Mouse (Mus musculus) C2C12 (cell line): ENCODE measurements around the gene Fbxl14. TPM values are rescaled to one million over a fixed set of nuclear protein-coding genes. Genes with fewer than 3 reads are reported as not detected.
"Not testable (repeated sequence)": the region's sequence is repeated elsewhere in the genome, so short reads cannot be mapped to it uniquely, and the experiment has no call there.

Source experiments
- H3K27me3 ChIP-seq: one replicate; pipeline ENCODE4 v1.6.1; 2011; ENCODE audit not compliant: control insufficient read depth, insufficient read depth, insufficient read length
- H3K36me3 ChIP-seq: one replicate; pipeline ENCODE4 v1.6.1; 2011; ENCODE audit not compliant: control insufficient read depth, insufficient read depth
- H3K4me3 ChIP-seq: one replicate; pipeline ENCODE4 v1.5.1; 2011; ENCODE audit warnings: mild to moderate bottlenecking, control low read depth; ENCODE audit not compliant: poor library complexity, insufficient read depth, severe bottlenecking
- H3K79me2 ChIP-seq: one replicate; pipeline ENCODE4 v1.6.1; 2011; ENCODE audit not compliant: control insufficient read depth, insufficient read depth
- H3K79me3 ChIP-seq: one replicate; pipeline ENCODE4 v1.6.1; 2011; ENCODE audit warnings: low read depth, control low read depth
- H3ac ChIP-seq: one replicate; pipeline ENCODE3; 2011; ENCODE audit warnings: low read depth; ENCODE audit not compliant: control insufficient read depth, insufficient read length
- CEBPB ChIP-seq: IDR thresholded peaks from one replicate; pipeline ENCODE4 v1.6.1; 2011; ENCODE audit warnings: low read depth, mild to moderate bottlenecking, control low read depth, moderate library complexity
- CTCF ChIP-seq: IDR thresholded peaks from one replicate; pipeline ENCODE4 v1.5.1; 2011; ENCODE audit not compliant: control insufficient read depth, insufficient read depth, insufficient read length
- FOSL1 ChIP-seq: IDR thresholded peaks from one replicate; pipeline ENCODE4 v1.8.0; 2011; ENCODE audit warnings: mild to moderate bottlenecking, low read length; ENCODE audit not compliant: poor library complexity, insufficient read depth, severe bottlenecking
- MAX ChIP-seq: IDR thresholded peaks from one replicate; pipeline ENCODE4 v1.6.1; 2011; ENCODE audit warnings: mild to moderate bottlenecking, control low read depth
- MYOD1 ChIP-seq: IDR thresholded peaks from one replicate; pipeline ENCODE4 v1.6.1; 2011; ENCODE audit warnings: low read depth; ENCODE audit not compliant: control insufficient read depth, insufficient read length
- MYOG ChIP-seq: IDR thresholded peaks from one replicate; pipeline ENCODE4 v1.6.1; 2011; ENCODE audit not compliant: control insufficient read depth, insufficient read length; ENCODE audit errors: extremely low read depth
- USF1 ChIP-seq: IDR thresholded peaks from one replicate; pipeline ENCODE4 v1.6.1; 2011; ENCODE audit warnings: low read depth, mild to moderate bottlenecking, control low read depth, moderate library complexity
- long read RNA-seq, 2 experiments: library from polyadenylated mRNA; unstranded; transcript quantifications; one replicate each; pipeline ENCODE4 v2.0.0; 2019 to 2020
- polyA plus RNA-seq: library from polyadenylated mRNA; unstranded; fragments of >200 nt; fragmentation: generic; extraction: Trizol; gene quantifications from one replicate; pipeline ENCODE4 v1.2.1, GENCODE M21; 2012; ENCODE audit warnings: missing spikeins

Gene Fbxl14
- polyA plus RNA-seq = 22.7 TPM
- long read RNA-seq, experiment 1, partial matches to known transcripts = 0 of 3 reads
- long read RNA-seq, experiment 1, other reads (novel, unspliced or antisense) = 0 of 3 reads
- long read RNA-seq, experiment 2, transcript Fbxl14-201 (1 exons, 2,963 nt) = major isoform, 19 of 19 reads
- long read RNA-seq, experiment 2, partial matches to known transcripts = 0 of 19 reads
- long read RNA-seq, experiment 2, other reads (novel, unspliced or antisense) = 0 of 19 reads

- no peak for TF ChIP-seq FOSL1
- TF ChIP-seq MYOD1 = no peak
- TF ChIP-seq CTCF = no peak
- Histone ChIP-seq H3K36me3 (peaks cover 20% of the 10 kb centered on the region), H3K79me3 (peaks cover 36% of the 10 kb centered on the region), H3ac (peak within 1 kb of the TSS; percentile 77), H3K79me2 (peaks cover 47% of the 10 kb centered on the region), H3K4me3 (peak within 1 kb of the TSS; percentile 83), H3K27me3 (no peaks in the 10 kb centered on the region)
These were observed at the start of gene Fbxl14 for GRCm38 (mm10) chr6:119479343-119479875. TSS of gene Fbxl14 (plus strand) at chr6:119479668.

GRCm38 (mm10) chr6:119430508-119430907, 49.0 kb upstream of the Fbxl14 start:
- TF ChIP-seq CTCF (peak; percentile 45), CEBPB (no peak)
- H3K79me2 ChIP-seq = no peaks in the 10 kb centered on the region
- no peak overlapping the region for H3K4me3 ChIP-seq
- no peaks in the 10 kb centered on the region for H3K36me3 ChIP-seq
- no peaks in the 10 kb centered on the region for H3K79me3 ChIP-seq
- no peak overlapping the region for H3ac ChIP-seq
- H3K27me3 ChIP-seq = no peaks in the 10 kb centered on the region

GRCm38 (mm10) chr6:119431751-119432324, 47.6 kb upstream of the Fbxl14 start:
- Histone ChIP-seq H3K27me3 (no peaks in the 10 kb centered on the region), H3K79me2 (no peaks in the 10 kb centered on the region), H3K4me3 (no peak overlapping the region), H3K79me3 (no peaks in the 10 kb centered on the region), H3ac (no peak overlapping the region), H3K36me3 (no peaks in the 10 kb centered on the region)
- no peak for TF ChIP-seq MAX
- TF ChIP-seq FOSL1 = no peak
- no peak for TF ChIP-seq CEBPB
- no peak for TF ChIP-seq MYOG
- no peak for TF ChIP-seq USF1
- no peak for TF ChIP-seq MYOD1
- TF ChIP-seq CTCF = no peak

- Histone ChIP-seq H3K79me3 (no peaks in the 10 kb centered on the region), H3ac (no peak overlapping the region), H3K4me3 (no peak overlapping the region), H3K27me3 (peaks cover 12% of the 10 kb centered on the region), H3K36me3 (no peaks in the 10 kb centered on the region), H3K79me2 (no peaks in the 10 kb centered on the region)
- TF ChIP-seq MYOG (no peak), MYOD1 (no peak), USF1 (no peak), FOSL1 (no peak), MAX (no peak), CTCF (no peak), CEBPB (no peak)
These were observed 45.1 kb upstream of the Fbxl14 start for GRCm38 (mm10) chr6:119434394-119434793.

- Histone ChIP-seq H3K79me2 (no peaks in the 10 kb centered on the region), H3ac (no peak overlapping the region), H3K4me3 (no peak overlapping the region), H3K27me3 (peaks cover 21% of the 10 kb centered on the region), H3K36me3 (no peaks in the 10 kb centered on the region), H3K79me3 (no peaks in the 10 kb centered on the region)
- TF ChIP-seq MAX (no peak), FOSL1 (no peak), USF1 (no peak), CTCF (no peak), MYOG (no peak), CEBPB (no peak), MYOD1 (no peak)
These were observed 41.3 kb upstream of the Fbxl14 start for GRCm38 (mm10) chr6:119437894-119438761.

- H3K4me3 ChIP-seq, H3K79me2 ChIP-seq, H3K79me3 ChIP-seq, H3K36me3 ChIP-seq, H3ac ChIP-seq: not testable (repeated sequence)
- peaks cover 21% of the 10 kb centered on the region for H3K27me3 ChIP-seq
These were observed 36.7 kb upstream of the Fbxl14 start for GRCm38 (mm10) chr6:119442729-119443128.
